Mouse (Mus musculus): ENCODE measurements around the gene Olfr1417.
"Not testable (repeated sequence)": the region's sequence is repeated elsewhere in the genome, so short reads cannot be mapped to it uniquely, and the experiment has no call there.

Olfr1417 gene

DNA sequence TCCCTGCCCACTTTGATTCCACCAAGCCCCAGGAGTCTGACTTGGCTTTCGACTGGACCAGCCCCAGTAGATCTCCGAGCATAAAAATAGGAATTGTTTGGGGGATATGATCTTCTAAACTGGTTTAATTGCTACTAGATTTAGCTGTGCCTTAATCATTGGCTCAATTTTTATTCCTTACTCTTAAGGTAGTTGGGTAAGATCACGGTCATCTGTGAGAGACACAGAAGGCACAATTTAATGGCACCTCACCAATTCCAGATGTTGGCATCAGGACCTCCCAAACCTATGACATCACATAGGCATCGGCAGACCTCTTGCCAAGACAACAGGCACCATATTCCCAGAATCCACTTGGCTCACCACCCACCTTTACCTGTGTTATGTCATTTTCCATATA lies at the start of gene Olfr1417:
Gene Olfr1417 (minus strand): TSS at position 101 of the 400 bp plus-strand sequence.
- no peak for DNase-seq (ENCODE audit: low spot score in 2 of 2)

DNA sequence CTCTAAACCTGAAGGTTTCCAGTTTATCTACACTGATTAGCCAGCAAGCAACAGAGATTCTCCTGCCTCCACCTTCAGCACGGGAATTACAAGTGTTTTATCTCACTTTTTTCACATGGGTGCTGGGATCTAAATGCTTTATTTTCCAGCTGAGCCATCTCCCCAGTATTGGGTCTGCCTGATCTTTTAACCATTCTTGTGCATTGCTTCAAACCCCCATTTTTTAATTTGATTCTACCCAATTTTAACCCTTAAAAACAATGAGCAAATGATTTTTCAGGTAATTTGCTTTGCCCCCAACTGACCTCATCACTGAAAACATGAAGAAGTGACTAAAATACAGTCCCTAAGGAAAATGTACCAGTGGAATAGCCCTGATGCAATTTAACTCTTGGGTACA lies 47.2 kb upstream of the Olfr1417 start, which contains the start of gene Olfr1420:
Gene Olfr1420 (plus strand): TSS at position 301 of the 400 bp plus-strand sequence.
- no peak for DNase-seq (ENCODE audit: low spot score in 2 of 2)

DNA sequence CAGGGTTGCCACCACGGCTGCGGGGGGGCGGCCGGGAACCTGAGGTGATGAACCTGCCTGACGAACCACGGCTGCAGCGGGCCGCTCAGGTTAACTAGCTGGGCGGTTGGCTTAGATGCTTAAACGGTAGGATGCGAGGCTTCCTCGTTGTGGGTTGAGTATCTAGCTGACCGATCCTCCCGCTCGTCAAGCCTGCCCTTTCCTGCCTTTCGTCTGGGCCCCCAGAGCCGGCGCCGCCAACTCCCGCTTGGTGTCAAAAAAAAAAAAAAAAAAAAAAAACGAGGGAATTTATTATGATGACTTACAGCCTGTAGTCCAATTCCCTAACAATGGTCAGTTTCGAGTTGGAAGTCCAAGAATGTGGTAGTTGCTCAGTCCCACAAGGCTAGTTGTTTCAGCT lies 39.4 kb upstream of the Olfr1417 start:
- not testable (repeated sequence) for DNase-seq (ENCODE audit: low spot score in 2 of 2)

DNA sequence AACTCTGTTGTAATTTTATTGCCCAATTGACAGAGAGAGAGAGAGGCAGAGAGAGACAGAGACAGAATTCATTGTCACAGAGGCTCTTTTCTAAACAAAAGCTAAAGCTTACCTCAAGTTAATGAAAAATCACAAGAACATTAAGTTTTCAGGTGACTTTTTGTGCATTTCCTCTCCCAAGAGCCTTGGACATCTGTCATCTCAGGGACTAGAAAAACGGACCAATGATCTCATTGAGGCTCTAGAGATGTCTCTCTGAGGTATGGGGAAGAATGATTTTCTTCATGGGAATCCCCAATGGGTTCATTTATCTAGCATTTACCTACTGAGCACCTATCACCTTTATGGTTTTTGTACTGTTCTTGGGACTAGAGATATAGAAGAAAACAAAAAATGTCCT lies 36.0 kb upstream of the Olfr1417 start, which contains the start of gene Olfr1419:
Gene Olfr1419 (minus strand): TSS at position 101 of the 400 bp plus-strand sequence.
- DNase-seq (ENCODE audit: low spot score in 2 of 2), result no peak

DNA sequence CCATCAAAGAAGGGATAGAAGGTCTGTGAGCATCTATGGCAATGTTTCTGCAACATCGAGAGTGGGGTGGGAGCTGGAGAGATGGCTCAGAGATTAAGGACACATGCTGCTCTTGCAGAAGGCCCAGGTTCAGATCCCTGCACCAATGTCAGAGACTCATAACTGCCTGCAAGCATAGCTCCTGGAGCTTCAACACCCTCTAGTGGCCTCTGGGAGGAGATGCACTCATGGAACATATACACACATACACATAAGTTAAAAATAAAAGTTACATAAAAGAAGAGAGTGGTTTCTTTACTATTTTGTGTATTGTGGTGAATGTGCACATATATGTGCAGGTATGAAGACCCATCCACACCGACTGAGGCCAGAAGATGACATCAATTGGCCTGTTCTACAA lies 28.8 kb upstream of the Olfr1417 start:
- DNase-seq (ENCODE audit: low spot score in 2 of 2), result no peak

DNA sequence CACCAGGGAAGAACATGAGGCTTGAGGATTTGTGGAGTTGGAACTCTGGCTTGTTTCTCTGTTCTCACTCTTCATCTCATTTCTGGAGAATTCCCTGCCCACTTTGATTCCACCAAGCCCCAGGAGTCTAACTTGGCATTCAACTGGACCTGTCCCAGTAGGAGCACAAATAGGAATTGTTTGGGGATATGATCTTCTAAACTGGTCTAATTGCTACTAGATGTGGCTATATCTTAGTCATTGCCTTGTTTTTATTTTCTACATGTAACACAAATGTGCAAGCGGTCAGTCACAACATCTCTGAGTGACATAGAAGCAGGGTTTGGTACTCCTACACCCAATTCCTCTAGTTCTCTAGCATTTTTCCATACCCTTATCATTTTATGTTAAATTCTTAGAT lies 21.9 kb upstream of the Olfr1417 start, which contains the start of gene Olfr1418:
Gene Olfr1418 (minus strand): TSS at position 101 of the 400 bp plus-strand sequence.
- DNase-seq (ENCODE audit: low spot score in 2 of 2), result no peak

DNA sequence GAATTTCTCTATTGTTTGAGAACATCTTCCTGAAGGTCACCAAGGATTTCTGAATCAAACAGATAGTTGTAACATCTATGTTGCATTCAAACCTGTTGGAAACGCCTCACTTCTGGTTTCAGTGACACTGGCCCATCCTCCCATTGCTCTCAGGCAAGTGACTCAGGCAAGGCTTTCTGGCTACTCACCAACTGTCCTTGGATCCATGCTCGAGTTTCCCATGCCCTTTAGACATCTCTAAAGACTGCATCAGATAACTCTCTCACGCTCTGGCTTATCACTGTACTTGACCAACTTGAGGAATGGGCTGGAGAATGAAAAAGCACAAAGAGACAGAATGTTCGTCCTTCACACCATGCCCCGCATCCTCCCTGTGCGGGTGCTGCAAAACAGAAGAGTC lies 17.5 kb upstream of the Olfr1417 start:
- DNase-seq (ENCODE audit: low spot score in 2 of 2), result no peak

DNA sequence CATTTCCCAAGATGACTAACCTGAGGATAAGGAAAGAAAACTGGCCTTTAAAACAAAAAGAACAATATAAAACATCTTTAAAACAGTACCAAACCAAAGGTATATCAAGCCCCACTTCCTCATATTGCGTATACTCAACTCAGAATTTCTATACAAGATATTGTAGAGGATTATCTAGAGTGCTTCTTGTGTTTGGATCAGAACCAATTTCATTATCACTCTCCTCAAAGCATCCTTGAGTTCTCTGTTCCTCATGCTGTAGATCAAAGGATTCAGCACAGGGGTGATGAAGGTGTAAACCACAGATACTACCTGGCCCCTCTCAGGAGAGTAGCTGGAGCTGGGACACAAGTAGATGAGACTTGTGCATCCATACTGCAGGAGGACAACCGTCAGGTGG lies 15.8 kb upstream of the Olfr1417 start:
- no peak for DNase-seq (ENCODE audit: low spot score in 2 of 2)

DNA sequence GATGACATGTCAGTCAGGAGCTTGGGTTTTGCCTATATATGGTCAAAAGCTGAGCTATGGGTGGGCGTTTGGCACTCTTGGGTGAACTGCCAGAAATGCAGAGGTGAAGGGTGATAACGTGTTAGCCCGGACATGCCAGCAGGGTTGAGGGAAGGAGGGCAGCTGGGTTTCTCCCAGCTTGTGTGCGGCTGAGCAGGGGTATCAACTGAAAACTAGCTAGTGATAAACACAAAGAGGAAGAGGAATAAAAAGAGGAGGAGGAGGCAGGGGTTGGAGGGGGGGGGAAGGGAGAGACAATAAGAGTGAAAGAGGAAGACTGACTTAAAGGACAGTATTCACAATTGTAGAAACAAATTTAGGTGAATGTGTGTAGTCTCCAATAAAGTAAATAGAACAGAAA lies 13.6 kb upstream of the Olfr1417 start:
- DNase-seq (ENCODE audit: low spot score in 2 of 2), result no peak

DNA sequence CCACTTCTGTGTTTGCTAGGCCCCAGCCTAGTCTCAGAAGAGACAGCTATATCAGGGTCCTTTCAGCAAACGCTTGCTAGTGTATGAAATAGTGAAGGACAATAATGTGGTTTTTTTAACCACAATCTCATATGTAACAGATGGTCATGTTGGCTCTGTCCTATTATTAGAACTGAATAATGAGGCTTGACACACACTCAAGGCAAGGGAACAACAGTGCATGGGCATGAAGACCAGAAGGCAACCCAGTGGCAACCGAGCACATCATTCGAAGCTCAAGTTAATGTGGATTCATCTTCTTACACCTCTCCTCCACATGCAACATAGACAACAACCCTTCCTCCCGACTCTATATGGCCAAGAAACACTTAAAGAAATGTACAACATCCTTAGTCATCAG lies 7.3 kb upstream of the Olfr1417 start:
- no peak for DNase-seq (ENCODE audit: low spot score in 2 of 2)

DNA sequence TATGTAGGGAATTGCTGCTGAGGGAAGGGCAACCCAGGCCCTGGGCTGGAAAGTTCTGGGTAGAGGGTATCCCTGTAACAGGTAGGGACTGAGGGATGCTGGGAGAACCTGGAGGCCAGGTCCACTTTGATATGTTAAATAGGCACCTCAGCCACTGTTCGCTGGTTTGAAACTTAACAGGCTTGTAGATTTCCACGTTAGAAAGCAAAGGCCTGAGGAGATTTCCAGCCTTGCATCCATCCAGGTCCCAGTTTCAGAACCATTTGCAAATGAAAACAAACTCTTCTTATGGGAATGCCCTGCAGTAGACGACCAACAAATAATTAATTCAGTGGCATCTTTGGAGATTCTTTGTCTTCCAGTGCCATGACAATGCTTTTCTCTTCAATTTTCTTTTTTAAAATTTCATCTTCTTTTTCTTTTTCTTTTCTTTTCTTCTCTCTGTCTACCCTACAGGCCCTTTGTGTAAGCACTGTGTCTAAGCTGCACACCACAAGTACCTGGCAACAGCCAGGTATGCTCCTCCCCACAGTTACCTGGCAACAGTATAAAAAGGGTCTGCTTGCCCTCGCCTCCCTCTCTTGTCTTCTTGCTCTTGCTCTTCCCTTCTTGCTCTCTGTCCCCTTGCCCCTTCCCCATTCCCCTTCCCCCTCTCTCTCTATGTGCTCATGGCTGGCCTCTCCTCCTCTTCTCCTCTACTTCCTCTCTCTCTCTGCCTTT lies 15.5 kb downstream of the Olfr1417 start:
- DNase-seq (ENCODE audit: low spot score in 2 of 2), result no peak

DNA sequence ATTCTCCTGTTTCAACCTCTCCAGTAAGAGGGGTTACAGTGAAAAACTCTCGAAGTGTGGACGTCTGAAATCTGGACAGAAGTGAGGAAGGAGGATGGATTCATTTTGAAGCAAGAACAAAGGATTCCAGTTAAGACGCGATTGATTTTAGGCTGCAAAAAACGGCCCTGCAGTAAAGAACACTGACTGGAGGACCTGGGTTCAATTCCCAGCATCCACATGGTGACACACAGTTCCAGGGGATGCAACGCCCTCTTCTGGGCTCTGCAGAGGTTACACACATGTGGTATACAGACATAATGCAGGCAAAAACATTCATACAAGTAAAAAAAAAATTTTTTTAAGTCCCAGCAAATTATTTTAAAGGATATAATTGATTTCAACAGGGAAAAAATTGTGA lies 18.8 kb downstream of the Olfr1417 start:
- no peak for DNase-seq (ENCODE audit: low spot score in 2 of 2)

DNA sequence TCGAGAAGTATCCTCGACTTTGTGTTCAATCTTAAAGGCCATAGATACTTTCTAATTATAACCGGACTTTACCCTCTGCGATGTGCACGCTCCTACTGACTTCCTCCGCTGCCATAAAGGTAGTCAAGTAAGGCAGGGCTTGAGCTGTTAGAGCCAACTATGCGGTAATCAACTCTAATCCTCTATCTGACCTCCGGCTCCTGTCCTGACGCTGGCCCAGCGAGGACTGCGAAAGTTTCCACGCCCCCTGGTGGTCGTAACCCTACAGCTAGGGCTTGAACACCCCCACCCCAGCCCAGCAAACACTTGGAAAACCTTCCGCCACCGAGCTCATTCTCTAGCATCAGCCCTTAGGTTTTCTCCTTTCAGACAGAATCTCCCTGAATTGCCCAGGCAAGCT lies 19.2 kb downstream of the Olfr1417 start:
- DNase-seq (ENCODE audit: low spot score in 2 of 2), result peak; percentile 65 to 87

DNA sequence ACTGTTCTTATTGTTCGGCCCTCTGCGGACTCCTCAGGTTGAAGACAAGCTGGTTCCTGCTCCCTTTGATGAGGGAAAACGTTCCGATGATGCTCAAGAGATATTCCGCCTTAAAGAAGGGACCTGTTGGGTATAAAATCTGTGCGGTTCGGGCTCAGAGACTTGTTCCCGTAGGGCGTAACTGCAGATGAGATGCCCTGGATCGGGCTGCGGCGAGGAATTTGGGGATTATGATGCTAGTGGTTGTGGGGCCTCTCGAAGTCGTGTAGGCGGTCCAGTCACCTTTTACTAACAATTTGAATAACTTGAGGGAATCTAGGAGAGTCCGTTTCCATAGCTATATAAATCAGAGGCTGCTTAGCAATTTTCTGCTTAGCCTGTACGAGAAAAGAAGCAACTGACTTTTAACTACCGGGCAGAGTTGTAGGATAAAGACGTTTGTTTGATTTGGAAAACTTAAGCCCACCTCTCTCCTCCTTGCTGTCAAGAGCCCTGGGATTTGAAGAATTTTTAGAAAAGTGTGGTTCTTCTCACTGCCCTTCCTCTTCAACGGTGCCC lies 19.8 kb downstream of the Olfr1417 start, which contains the start of gene Stx3:
Gene Stx3 (minus strand): TSS at position 261 of the 558 bp plus-strand sequence.
- no peak for DNase-seq (ENCODE audit: low spot score in 2 of 2)

DNA sequence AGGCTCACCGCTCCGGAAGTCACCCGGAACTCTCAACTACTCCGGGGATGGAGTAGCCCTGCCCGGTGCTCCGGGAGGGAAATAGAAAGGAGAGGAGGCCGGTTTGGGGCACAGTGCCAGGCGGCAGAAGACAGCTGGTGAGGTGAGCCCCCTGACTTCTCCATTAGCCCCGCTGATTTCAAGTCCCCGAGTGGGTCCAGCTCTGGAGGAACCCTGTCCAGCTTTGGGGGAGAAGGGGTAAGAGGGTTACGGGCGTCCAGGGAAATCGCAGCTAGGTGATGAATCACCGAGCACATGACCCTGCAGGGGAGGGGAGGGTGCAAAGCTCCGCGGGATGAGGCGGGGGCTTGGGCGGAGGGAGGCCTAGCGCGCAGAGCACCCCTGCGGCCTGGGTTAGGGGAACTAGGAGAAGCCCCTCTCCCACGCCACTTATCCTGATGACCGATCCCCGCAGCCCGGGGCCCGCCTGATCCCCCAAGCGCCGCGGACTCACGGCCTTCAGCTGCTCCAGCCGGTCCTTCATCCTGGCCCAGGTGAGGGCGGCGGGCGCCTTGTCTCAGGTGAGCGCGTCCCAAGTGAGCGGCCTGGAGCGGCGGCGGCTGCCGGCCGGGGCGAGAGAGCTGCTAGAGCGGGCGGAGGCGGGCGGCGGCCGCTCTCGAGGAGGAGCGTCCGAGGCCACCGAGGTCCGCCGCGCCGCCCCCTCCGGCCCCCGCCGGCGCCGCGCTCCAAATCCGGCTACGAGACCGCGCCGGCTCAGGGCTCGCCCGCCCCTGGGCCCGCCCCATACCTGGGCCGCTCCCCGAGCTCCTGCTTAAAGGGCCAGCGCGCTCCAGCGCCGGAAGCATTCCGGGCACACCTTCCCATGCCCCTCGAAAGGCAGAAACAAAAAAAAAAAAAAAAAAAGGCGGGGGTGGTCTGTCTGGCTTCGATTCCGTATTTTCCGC lies 20.5 kb downstream of the Olfr1417 start:
- DNase-seq (ENCODE audit: low spot score in 2 of 2), result no peak

DNA sequence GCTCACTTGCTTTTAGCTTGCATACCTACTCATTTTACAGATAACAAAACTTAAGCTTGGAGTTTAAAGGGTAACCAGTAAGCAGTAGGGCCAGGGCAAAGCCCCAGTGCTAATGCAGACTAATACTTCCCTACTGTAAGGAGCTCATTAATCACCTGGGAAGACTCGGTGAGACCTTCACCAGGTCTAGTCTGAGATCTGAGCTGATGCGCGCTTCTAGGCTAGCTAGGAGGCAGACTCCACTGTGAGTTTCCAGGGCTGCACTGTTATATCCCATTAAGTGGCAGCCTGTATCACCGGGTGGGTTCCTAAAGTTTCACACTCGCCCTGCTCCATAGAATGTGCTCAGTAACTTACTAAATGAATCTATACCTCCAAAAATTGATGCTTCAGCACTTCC lies 21.4 kb downstream of the Olfr1417 start:
- DNase-seq (ENCODE audit: low spot score in 2 of 2), result no peak

DNA sequence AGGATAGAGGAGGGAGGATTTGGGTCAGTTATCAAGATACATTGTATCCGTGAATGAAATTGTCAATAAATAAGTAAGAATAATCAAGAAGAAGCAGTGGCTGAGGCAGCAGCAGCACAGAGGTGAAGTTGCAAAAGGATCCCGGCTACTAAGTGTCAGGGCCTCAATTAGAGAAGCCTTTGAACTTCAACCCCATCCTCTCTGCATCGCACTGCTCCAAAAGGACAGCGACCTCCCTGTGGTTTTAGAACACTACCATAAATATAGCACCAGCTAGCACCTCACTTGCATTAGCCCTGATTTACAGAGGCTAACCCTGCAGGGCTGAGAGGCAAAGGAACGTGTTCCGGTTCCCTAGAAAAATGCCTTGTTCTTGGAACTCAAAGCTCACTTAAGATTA lies 22.3 kb downstream of the Olfr1417 start:
- no peak for DNase-seq (ENCODE audit: low spot score in 2 of 2)

DNA sequence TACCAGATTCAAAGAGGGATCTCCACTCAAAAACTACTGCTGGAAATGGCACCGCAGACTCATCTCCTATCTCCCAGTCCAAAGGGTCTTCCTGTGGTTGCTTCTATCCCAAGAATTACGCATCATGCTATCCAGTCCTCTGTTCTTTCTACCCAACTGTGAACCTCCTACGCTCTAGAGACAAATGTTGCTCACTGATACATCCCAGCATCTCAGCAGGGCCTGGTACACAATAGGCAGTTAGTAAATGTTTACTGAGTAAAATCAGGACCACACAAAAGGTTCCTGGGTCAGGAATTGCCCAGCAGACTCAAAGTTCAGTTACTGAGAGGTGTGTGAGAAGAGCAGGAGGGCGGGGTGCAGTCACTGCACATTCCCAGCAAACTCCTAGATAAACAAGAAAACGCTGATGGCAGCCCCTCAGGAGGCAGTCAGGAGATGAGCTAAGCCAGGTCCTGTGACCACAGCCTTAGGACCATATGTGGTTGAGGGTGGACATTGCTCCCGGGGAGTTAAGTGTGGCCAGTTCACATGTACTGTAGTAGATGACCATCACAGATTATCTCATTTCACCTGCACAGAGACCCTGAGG lies 24.2 kb downstream of the Olfr1417 start:
- no peak for DNase-seq (ENCODE audit: low spot score in 2 of 2)

DNA sequence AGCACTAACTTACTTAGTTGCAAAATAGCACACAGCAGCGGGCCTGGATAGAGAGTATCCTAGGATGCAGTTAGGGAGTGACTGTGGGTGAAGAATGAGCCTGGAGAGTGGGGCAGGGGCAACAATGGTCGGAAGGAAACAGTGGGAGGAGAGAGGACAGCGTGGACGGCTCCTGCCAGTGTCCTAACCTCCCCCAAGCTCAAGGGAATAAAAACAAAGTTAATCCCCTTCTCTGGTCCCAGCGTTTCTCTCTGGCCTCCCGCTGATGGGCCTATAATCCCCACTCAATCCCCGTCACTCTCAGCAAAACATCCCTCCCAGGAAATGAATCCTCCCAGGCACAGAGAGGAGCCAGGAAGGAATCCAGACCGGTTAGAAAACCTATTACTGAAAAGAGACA lies 25.4 kb downstream of the Olfr1417 start:
- no peak for DNase-seq (ENCODE audit: low spot score in 2 of 2)

DNA sequence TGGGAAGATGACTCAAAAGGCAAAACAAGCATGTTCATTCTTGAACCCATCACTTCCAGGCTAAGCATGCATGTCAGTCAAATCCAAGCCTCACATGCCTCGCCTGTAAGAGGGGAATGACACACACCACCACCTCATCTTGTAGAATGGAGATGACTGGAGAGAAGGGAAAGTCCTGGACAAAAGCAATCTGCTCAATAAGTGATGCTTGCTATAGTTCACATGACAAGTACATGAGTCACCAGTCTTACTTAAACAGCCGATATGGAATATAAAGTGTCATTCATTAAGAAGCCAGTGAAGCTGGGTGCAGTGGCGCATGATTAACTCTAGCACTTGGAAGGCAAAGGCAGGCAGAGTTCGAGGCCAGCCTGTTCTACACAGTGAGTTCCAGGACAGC lies 25.9 kb downstream of the Olfr1417 start:
- DNase-seq (ENCODE audit: low spot score in 2 of 2), result no peak

DNA sequence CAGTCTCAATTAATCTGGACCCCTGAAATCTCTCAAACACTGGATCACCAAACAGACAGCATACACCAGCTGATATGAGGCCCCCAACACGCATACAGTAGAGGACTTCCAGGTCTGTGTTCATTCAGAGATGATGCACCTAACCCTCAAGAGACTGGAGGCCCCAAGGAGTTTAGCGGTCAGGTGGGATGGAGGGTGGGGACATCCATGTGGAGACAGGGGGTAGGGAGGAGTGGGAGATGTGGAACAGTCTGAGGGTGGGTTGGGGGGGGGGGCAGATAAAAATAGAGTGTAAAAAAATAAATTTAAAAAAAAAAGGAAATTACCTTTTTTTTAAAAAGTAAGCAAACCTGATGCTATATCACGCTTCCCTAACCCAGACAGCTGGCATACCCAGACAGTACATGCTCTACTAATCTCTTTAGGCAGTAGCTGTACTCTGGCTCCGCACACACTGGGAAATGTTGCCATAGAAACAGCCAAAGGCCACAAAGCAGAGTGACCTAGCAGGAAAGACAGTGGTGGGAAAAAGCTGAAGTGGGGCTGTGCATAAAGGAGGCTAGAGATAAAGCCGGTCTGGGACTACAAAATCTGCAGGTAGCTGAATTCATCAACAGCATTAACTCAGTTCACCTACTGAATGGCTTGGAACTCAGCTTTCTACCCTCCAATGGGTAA lies 27.2 kb downstream of the Olfr1417 start:
- DNase-seq (ENCODE audit: low spot score in 2 of 2), result no peak
